Mouse (Mus musculus): ENCODE results near the gene Crnn. TPM values are rescaled to one million over a fixed set of nuclear protein-coding genes. Genes with fewer than 3 reads are reported as not detected.

Gene Crnn
- not detected for total RNA-seq (2021)
- long read RNA-seq, experiment 1 = 0 reads
- long read RNA-seq, experiment 2 = 0 reads

DNA sequence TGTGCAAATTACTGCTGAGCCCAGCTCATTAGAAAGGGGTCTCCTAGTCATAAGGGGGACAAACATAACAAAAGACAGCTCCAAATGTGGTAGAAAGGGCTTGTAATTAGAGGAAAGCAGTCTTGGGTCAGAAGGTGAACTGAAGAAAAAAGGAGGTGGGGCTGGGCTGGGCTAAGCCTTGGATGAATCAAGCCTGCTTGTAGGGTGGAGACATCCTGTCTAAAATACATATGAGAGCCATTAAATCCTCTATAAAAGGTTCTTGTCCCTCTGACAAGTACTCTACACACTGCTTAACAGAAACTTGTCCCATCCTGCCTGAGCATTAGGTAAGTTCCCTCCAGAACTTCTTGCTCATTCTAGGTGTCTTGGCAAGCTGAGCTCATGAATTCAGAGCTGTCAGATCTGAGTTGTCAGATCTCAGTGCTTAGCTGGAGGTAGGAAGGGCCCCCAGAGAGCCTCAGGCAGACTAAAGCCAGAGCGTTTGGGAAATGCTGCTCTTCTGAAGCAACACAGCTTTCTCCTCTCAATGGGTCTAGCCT, at the start of gene Crnn:
Crnn (plus strand) TSS at position 278 of the 542 bp plus-strand sequence.
- no peak for DNase-seq (ENCODE audit: low spot score in 2 of 2)

DNA sequence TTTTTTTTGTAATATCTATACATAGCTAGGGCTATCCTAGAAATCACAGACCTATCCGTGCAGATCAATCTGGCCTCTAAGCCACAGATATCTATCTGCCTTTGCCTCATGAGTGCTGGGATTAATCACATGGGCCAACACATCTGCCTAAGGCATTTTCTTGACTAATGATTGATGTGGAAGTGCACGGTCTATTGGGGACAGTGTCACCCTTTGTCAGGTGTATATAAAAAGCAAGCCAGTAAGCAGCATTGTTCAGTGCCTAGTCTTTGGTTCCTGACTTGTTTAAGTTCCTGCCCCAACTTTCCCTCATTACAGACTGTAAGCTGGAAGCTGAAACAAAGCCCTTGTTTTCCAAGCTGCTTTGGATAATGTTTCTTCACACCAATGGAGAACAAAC, 48.1 kb upstream of the Crnn start:
- no peak for DNase-seq (ENCODE audit: low spot score in 2 of 2)

DNA sequence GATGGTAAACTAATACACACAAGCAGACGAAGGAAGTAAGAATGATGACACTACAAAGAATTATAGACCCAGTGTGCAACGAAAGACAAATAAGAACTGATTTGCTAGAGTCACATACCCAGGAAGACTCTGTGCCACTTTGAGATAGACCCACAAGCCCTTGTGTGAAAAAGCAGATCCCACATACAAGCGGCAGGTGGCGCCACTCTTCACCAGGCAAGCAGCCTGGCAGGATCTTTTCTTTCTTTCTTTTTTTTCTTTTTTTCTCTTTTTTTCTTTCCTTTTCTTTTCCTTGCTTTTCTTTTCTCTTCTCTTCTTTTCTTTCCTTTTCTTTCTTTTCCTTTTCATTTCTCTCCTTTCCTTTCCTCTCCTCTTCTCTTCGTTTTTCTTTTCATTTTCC, 32.9 kb upstream of the Crnn start:
- no peak for DNase-seq (ENCODE audit: low spot score in 2 of 2)

DNA sequence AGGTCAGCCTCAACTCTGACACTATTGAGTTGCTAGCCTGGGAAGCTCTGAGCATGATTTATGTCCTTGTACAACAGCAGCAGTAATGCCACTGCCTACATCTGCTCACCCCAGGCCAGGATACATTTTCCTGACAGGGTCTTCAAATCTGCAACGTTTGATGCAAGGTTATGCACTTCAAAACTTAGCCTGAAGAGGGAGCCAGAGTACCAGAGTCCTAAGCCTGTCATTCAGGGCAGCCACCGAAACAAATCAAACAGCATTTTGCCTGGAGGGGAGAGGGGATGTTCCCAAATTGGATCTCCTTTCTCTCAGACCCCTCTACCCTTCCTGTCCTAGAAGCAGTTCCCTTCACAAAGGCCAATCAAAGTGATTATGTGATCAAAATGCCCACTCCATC, 30.1 kb upstream of the Crnn start:
- DNase-seq (ENCODE audit: low spot score in 2 of 2) = peak; percentile 40 to 48

DNA sequence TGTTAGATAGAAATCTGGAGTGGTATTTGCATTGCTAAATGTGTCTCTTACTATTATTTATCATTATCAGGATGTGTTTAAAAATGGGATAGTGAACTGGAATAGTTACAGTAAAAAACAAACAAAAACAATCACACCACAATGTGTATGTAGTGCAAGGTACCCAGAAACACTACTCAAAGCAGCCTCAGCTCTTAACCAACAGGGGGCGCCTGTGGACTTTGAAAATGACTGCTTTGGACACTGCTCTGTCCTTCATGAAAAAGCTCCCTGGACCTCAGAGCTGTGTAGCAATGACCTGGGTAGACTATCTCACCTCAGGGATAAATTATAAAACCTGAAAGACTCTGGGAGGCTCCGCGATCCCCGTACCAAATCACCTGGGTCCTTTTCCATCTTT, 25.5 kb upstream of the Crnn start:
- no peak for DNase-seq (ENCODE audit: low spot score in 2 of 2)

DNA sequence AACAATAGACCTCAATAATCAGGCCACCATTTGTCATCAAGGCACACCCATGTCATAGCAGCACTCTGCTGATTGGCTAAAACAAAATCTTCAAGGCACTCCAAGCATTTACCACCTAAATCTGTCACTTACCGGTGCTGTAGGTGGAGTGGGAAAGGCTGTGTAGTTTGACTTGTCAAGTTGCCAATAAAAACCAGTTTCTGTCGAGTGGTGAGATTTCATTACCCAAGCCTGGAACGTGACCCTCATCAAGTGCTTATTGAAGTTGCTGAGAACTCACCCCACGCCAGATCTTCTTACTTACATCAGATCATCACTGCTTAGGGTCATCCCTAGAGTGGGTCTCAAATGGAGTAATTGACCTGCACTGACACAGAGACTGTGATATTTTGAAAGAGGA, 16.5 kb upstream of the Crnn start:
- no peak for DNase-seq (ENCODE audit: low spot score in 2 of 2)

DNA sequence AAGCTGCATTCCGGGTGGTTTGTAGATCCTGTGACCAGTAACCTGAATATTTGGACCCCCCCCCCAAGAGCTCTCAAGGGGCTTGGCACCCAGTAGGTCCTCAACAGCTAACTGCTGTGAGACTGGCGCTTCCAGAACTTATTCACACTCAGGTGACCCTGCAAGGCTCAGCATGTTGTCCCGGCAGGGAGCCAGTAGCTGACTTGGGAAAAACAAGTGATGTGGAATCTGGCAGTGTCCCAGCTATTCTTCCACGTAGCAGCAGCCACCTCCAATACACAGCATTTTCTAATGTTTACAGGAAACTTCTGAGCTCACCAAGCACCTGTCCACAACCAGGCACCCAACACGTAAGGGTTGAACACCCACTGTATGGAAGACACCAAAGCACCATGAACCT, 15.5 kb upstream of the Crnn start:
- DNase-seq (ENCODE audit: low spot score in 2 of 2) = no peak

DNA sequence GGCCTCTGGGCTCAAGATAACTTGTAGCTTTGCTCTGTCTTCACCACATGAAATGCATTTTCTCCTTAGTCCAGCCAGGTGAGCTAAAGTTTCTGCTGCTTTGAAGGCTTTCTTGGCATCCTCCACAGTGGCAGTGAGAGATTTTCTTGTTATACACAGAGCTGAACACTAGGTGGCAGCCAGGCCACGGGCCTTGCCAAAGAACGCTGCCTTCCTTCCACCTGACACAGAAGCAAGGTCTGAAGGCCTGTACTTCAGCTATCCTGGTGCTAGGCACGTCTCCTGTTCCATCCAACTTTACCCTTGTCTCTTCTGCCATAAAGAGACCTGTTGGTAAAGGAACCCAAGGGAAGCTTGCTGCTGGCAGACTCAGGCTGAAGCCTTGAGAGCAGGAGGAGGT, 14.1 kb upstream of the Crnn start:
- DNase-seq (ENCODE audit: low spot score in 2 of 2) = peak; percentile 57 to 65

DNA sequence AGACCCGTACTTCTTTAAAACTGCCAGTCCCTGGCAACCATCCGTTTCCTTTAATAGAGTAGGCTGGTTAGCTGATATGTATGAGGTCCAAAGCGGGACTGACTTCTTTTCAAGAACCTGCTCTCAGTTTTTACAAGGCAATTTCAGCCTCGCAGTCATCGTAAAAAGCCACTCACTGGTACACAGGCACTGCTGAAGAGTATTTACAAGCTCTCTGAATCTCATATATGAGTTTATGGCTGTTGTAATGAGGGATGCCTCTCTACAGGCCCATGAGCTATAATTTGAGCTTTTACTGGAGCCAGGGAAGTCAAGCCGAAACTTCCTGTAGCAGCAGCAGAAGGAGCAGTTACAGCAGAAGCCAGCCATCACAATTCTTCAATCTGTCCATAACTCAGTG, 17.9 kb downstream of the Crnn start:
- DNase-seq (ENCODE audit: low spot score in 2 of 2) = no peak

DNA sequence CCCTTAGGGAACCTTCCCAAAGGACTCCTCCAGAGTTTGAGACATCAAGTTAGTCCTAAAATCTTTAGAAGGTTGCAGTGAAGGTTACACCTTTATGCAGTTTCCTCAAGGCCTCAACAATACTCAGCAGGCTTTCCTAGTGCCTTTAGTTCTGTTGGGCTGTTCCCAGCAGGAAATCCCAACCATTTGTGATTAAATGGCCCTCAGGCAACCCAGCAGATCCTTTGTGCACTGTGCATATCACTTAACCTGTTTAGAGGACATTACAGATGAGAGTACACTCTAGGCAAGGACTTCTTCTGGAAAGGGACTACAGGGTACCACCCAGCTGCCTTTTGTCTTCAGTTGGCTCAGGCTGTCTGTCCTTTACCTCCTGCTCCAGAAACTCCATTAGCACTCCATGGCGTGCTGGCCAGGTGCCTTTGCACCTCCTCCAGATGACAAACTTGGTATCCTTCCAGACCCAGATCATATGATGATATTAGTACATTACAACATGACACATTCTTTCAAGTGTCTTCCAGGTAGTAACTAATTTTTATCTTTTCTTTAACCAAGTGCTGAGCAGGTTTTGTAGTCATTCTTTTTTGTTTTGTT, 18.5 kb downstream of the Crnn start:
- no peak for DNase-seq (ENCODE audit: low spot score in 2 of 2)

DNA sequence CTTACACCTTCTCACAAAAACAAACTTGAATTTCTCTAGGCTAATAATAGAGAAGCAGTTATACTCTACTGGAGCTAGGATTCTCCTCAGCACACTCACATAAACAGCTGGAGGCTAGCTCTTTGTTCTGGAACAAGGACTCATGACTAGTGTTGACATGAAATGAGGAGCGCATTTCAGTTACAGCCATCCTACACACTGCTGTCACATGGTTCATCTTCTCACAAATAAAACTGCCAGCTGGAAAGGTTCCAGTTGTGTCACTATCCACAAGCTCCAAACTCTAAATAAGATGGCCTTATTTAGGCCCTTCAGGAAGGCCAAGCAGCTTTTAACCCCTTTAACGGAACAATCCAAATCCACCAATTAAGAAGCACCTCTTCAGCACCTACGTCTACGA, 36.3 kb downstream of the Crnn start:
- peak in 1 of 2 experiments; percentile 1 for DNase-seq (ENCODE audit: low spot score in 2 of 2)

DNA sequence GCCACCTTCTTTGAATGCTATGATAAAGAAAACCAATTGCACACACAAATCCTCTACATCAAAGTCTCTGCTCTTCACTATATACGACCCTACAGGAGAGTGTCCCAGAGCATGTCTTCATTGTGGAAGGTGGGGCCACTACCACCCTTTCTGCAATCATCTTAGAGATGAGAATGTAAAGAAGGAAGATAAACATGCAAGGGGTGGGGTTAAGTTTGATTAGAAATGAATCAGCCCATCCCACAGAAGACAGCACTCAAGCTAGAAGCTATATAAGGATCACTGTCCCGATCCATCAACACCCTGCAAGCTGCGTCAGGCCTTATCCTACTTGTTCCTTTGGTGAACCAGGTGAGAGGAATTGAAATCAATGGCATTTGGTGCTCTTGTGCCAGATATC, 52.4 kb downstream of the Crnn start, which contains the start of gene Flg2:
Flg2 (plus strand) TSS at position 301 of the 400 bp plus-strand sequence.
- DNase-seq (ENCODE audit: low spot score in 2 of 2) = no peak

Other genes with a start within 250 kb of the Crnn start
- not detected for gene Lce3a, start 218.6 kb upstream of the Crnn start, total RNA-seq (2021)
- gene Lce3b, start 211.8 kb upstream of the Crnn start, total RNA-seq (2021) = not detected
- not detected for gene Lce3c, start 200.3 kb upstream of the Crnn start, total RNA-seq (2021)
- not detected for gene Lce3d, start 187.4 kb upstream of the Crnn start, total RNA-seq (2021)
- not detected for gene Lce3e, start 177.7 kb upstream of the Crnn start, total RNA-seq (2021)
- not detected for gene Lce3f, start 152.6 kb upstream of the Crnn start, total RNA-seq (2021)
- gene Crct1, start 129.1 kb upstream of the Crnn start, total RNA-seq (2021) = not detected
- not detected for gene Lce1m, start 125.7 kb upstream of the Crnn start, total RNA-seq (2021)
- gene Gm4858, start 76.0 kb upstream of the Crnn start, total RNA-seq (2021) = not detected
- not detected for gene Flg2, start 52.5 kb downstream of the Crnn start, total RNA-seq (2021)
- gene Flg, start 128.7 kb downstream of the Crnn start, total RNA-seq (2021) = not detected
- not detected for gene Hrnr, start 175.0 kb downstream of the Crnn start, total RNA-seq (2021)
- gene Rptn, start 248.9 kb downstream of the Crnn start, total RNA-seq (2021) = not detected